Mouse (Mus musculus): ENCODE measurements around the gene Gm8082. TPM values are rescaled to one million over a fixed set of nuclear protein-coding genes. Genes with fewer than 3 reads are reported as not detected.

Gm8082 gene
- not detected in 2 replicates for polyA plus RNA-seq (2012; rRNA removed)

GRCm38 (mm10) chr14:42993524-42993923 is at the start of gene Gm8082:
TSS of gene Gm8082 (minus strand) at chr14:42993624.

GRCm38 (mm10) chr14:43015528-43015927 is 22.1 kb upstream of the Gm8082 start, which contains the start of gene Gm10376:
TSS of gene Gm10376 (minus strand) at chr14:43015628.

Other genes starting within 250 kb of the Gm8082 start
- not detected in 2 replicates for gene Gm3015, start 224.8 kb downstream of the Gm8082 start, polyA plus RNA-seq (2012; rRNA removed)
- not detected in 2 replicates for gene Gm10377, start 195.6 kb downstream of the Gm8082 start, polyA plus RNA-seq (2012; rRNA removed)
- gene Gm21977, start 140.1 kb downstream of the Gm8082 start, polyA plus RNA-seq (2012; rRNA removed) = not detected in 2 replicates
- not detected in 2 replicates for gene Gm10376, start 22.0 kb upstream of the Gm8082 start, polyA plus RNA-seq (2012; rRNA removed)
- gene Gm8094, start 83.0 kb upstream of the Gm8082 start, polyA plus RNA-seq (2012; rRNA removed) = not detected in 2 replicates
- not detected in 2 replicates for gene Gm8104, start 107.0 kb upstream of the Gm8082 start, polyA plus RNA-seq (2012; rRNA removed)
- gene Gm7233, start 186.2 kb upstream of the Gm8082 start, polyA plus RNA-seq (2012; rRNA removed) = not detected in 2 replicates
- gene Gm8122, start 241.7 kb upstream of the Gm8082 start, polyA plus RNA-seq (2012; rRNA removed) = not detected in 2 replicates